In the genomic region with DNA sequence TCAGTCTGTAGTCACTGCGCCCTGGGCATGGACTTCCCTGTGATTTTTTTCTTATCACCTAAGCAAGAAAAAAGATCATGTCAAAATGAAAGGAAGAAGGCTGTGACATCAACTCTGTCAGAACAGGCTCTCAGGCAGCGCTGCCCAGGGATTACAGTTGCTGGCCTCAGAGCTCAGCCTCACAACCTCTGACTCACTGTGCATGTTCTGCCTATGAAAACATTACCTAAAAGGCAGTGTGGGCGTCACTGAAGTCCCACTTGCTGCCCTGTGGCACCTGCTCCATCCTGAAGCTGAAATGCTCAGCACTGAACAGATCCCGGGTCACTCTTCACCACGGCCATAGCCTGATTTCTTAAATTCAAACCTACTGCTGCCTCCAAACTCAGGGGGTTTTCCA, we compare ENCODE assay signal across 17 mouse cellular contexts.
"Had no signal": no experiment of that assay in that cellular context is flagged by ENCODE, and none has a peak within 500 bp of the region (broad histone marks: within the 10 kb centered on the region; RNA-seq: fewer than 3 reads in every experiment).

No protein-coding gene starts in this region.

- H3K4me1 ChIP-seq: limb, embryonic 10.5 days; midbrain, embryonic 10.5 days; midbrain, embryonic 15.5 days; neural tube, embryonic 13.5 days had no signal

- H3K9me3 ChIP-seq: limb, embryonic 10.5 days; midbrain, embryonic 10.5 days; midbrain, embryonic 15.5 days; neural tube, embryonic 13.5 days had no signal

- H3K4me3 ChIP-seq: layer of hippocampus, adult 2 months; limb, embryonic 10.5 days; midbrain, embryonic 10.5 days; midbrain, embryonic 15.5 days; neural tube, embryonic 13.5 days had no signal

- H3K9ac ChIP-seq: midbrain, embryonic 15.5 days; neural tube, embryonic 13.5 days had no signal

- DNase-seq: kidney, adult 9 months; kidney, postnatal 10 days; kidney, postnatal 4 days; lung, adult 2 months; lung, postnatal 10 days; lung, postnatal 4 days; retina, postnatal 1 day; right cerebral cortex, postnatal 4 days; spleen, adult 18-20 months; thymus, adult 18-20 months; thymus, postnatal 14 days had no signal

- H3K27me3 ChIP-seq: midbrain, embryonic 15.5 days; neural tube, embryonic 13.5 days had no signal

- ATAC-seq: intestine, embryonic 16.5 days; midbrain, embryonic 15.5 days had no signal

- H3K27ac ChIP-seq: layer of hippocampus, adult 2 months; limb, embryonic 10.5 days; midbrain, embryonic 10.5 days; midbrain, embryonic 15.5 days; neural tube, embryonic 13.5 days had no signal

- H3K4me2 ChIP-seq: midbrain, embryonic 15.5 days; neural tube, embryonic 13.5 days had no signal
